Mouse (Mus musculus) naive thymus-derived CD4-positive, alpha-beta T cell, adult 2 months (primary cell): ENCODE measurements at regions not wholly inside any gene's neighbourhood (a gene's known extent, or its start where the extent isn't known, plus 50 kb on each side); places are given as distances from the start of the nearest gene placed in this dataset.

ENCODE experiments used
- DNase-seq: peaks from one replicate; pipeline ENCODE4 v3.0.0-alpha.2; 2011; ENCODE audit warnings: low read depth

GRCm38 (mm10) chr10:84310653-84311052, 129.7 kb downstream of the Nuak1 start:
- DNase-seq = no peak

- no peak for DNase-seq
These were observed 127.7 kb downstream of the Nuak1 start for GRCm38 (mm10) chr10:84312656-84313055.

GRCm38 (mm10) chr10:84316857-84317256, 123.5 kb downstream of the Nuak1 start:
- no peak for DNase-seq

DNA sequence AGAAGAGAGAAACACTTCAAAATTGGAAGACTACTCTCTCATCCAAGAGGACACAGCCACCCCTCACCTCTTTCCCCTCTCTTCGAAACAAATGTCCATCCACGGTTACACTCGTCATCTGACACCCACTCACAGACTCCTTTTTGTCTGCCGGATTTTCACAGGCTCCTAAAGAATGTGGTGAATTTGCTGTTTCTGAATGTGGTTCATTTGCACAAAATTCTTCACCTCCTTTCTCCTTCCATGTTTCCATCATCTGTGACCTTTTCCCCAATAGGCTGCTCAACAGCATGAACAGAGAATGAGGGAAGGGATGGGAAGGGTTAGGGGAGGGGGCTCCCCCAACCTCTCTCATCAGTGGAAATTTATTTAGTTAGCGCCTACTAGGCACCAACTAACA, 122.4 kb downstream of the Nuak1 start:
- no peak for DNase-seq
